Comparison of ENCODE assay signal across 22 mouse cellular contexts in the genomic region with DNA sequence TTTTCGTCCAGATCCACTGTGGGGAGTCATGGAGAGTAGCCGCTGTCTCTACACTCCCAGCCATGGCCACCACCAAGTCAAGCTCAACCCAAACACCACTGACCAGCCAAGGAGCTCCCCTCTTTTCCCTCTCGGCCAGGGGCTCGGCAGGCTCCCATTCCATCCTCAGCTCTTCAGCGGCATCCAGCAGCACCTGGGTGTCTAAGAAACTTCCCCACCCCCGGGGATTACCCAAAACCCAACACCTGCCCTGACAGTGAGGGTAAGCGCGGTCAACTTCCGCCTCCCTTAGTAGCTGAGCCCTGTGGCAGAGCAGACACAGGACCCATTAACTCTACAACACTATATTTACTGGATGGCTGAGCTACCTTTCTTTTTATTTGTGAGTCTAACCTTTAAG. TPM values are rescaled to one million over a fixed set of nuclear protein-coding genes. Genes with fewer than 3 reads are reported as not detected.
"Had no signal": no experiment of that assay in that cellular context is flagged by ENCODE, and none has a peak within 500 bp of the region (broad histone marks: within the 10 kb centered on the region; RNA-seq: fewer than 3 reads in every experiment).

No protein-coding gene starts in this region.

- H3K9me3 ChIP-seq: lung, embryonic 15.5 days; midbrain, embryonic 13.5 days; midbrain, embryonic 15.5 days; neural tube, embryonic 12.5 days; stomach, embryonic 15.5 days had no signal

- H3K4me1 ChIP-seq: stomach, embryonic 15.5 days had no signal

- H3K36me3 ChIP-seq: lung, embryonic 15.5 days; midbrain, embryonic 13.5 days; midbrain, embryonic 15.5 days; neural tube, embryonic 12.5 days; stomach, embryonic 15.5 days had no signal

- H3K4me2 ChIP-seq: lung, embryonic 15.5 days; midbrain, embryonic 11.5 days; midbrain, embryonic 13.5 days; midbrain, embryonic 15.5 days; neural tube, embryonic 12.5 days; stomach, embryonic 15.5 days had no signal

- H3K9ac ChIP-seq: lung, embryonic 15.5 days; midbrain, embryonic 13.5 days; midbrain, embryonic 15.5 days; neural tube, embryonic 12.5 days; stomach, embryonic 15.5 days had no signal

- ATAC-seq: lung, postnatal 0 days; midbrain, embryonic 13.5 days; midbrain, embryonic 15.5 days had no signal

- H3K27ac ChIP-seq: lung, embryonic 15.5 days; macrophage; midbrain, embryonic 13.5 days; midbrain, embryonic 15.5 days; neural tube, embryonic 12.5 days; stomach, embryonic 15.5 days; stomach, postnatal 0 days had no signal

- H3K27me3 ChIP-seq: lung, embryonic 15.5 days; midbrain, embryonic 13.5 days; midbrain, embryonic 15.5 days; neural tube, embryonic 12.5 days; stomach, embryonic 15.5 days had no signal

- DNase-seq: lung, postnatal 14 days; lung, postnatal 36 days; right cerebral cortex, postnatal 14 days; thymus, adult 2 months; thymus, postnatal 25 days; thymus, postnatal 4 days had no signal

- H3K4me3 ChIP-seq: lung, embryonic 15.5 days; megakaryocyte, embryonic 14.5 days; midbrain, embryonic 13.5 days; midbrain, embryonic 15.5 days; neural tube, embryonic 12.5 days; stomach, embryonic 15.5 days had no signal

RNA-seq across cellular contexts. Expression of a gene that starts 28.5 kb away (rescaled TPM):
- total RNA-seq: megakaryocyte progenitor cell, adult 5-6 weeks; midbrain, postnatal 0 days; monocyte, adult 5-6 weeks had no signal
- polyA plus RNA-seq: lung, embryonic 15.5 days; lung, postnatal 0 days; macrophage; midbrain, embryonic 11.5 days; midbrain, embryonic 13.5 days; midbrain, embryonic 15.5 days; midbrain, postnatal 0 days; neural tube, embryonic 12.5 days; neural tube, embryonic 14.5 days; spleen, adult 2 months; stomach, embryonic 15.5 days; stomach, postnatal 0 days; thymus, adult 2 months; urinary bladder, adult 2 months had no signal
